Mouse (Mus musculus) intestine, embryonic 14.5 days (tissue): ENCODE data around the gene Olfr38. TPM values are rescaled to one million over a fixed set of nuclear protein-coding genes. Genes with fewer than 3 reads are reported as not detected.

ENCODE experiments used
- ATAC-seq: fragments of 200-750 bp; cut with Nextera tagmentation; replicated peaks from 2 replicates; pipeline ENCODE4 v1.8.0; 2017; ENCODE audit warnings: low read depth, moderate number of reproducible peaks, moderate TSS enrichment, moderate library complexity; ENCODE audit not compliant: low FRiP score, low TSS enrichment
- DNase-seq: peaks from one replicate; pipeline ENCODE4 v3.0.0-alpha.2; 2018; ENCODE audit warnings: low spot score
- H3K27ac ChIP-seq: fragments of 300-500 bp; sonication (generic); 2 replicates; pipeline ENCODE4 v1.5.1; 2014; ENCODE audit warnings: low read depth, mild to moderate bottlenecking, control low read depth
- H3K27me3 ChIP-seq: fragments of 300-500 bp; sonication (generic); replicated peaks from 2 replicates; pipeline ENCODE4 v1.6.1; 2014; ENCODE audit warnings: low read length, control low read depth; ENCODE audit not compliant: control insufficient read depth, insufficient read depth
- H3K36me3 ChIP-seq: fragments of 300-500 bp; sonication (generic); 2 replicates; pipeline ENCODE4 v1.6.1; 2014; ENCODE audit warnings: low read length, control low read depth; ENCODE audit not compliant: control insufficient read depth, insufficient read depth
- H3K4me1 ChIP-seq: fragments of 300-500 bp; sonication (generic); replicated peaks from 2 replicates; pipeline ENCODE4 v1.6.1; 2014; ENCODE audit warnings: low read length, control low read depth, mixed read lengths; ENCODE audit not compliant: control insufficient read depth, insufficient read depth
- H3K4me2 ChIP-seq: fragments of 300-500 bp; sonication (generic); 2 replicates; pipeline ENCODE4 v1.6.1; 2014; ENCODE audit warnings: low read length
- H3K4me3 ChIP-seq: fragments of 300-500 bp; sonication (generic); 2 replicates; pipeline ENCODE4 v1.5.1; 2014; ENCODE audit warnings: low read depth, low read length, control low read depth, mixed read lengths
- H3K9ac ChIP-seq: fragments of 300-500 bp; sonication (generic); 2 replicates; pipeline ENCODE4 v1.6.1; 2014; ENCODE audit warnings: mild to moderate bottlenecking, low read length
- H3K9me3 ChIP-seq: fragments of 300-500 bp; sonication (generic); 2 replicates; pipeline ENCODE4 v1.6.1; 2016; ENCODE audit warnings: low read length, control low read depth; ENCODE audit not compliant: control insufficient read depth
- WGBS: fragments of 180-500 bp; shearing (Covaris S2); extraction: QIAGEN DNeasy Blood & Tissue Kit; methylation state at CpG from one replicate; pipeline ENCODE4 v1.1.7; 2014; 5-methylcytosine and 5-hydroxymethylcytosine counted together
- polyA plus RNA-seq: library from polyadenylated mRNA; unstranded; fragments of >200 nt; fragmentation: Nextera tagmentation; extraction: Ambion mirVana; gene quantifications from 2 replicates; pipeline ENCODE4 v1.2.1, GENCODE M21; 2014

Olfr38 gene
- polyA plus RNA-seq, 1 experiment from 2014 or later: not detected

DNA sequence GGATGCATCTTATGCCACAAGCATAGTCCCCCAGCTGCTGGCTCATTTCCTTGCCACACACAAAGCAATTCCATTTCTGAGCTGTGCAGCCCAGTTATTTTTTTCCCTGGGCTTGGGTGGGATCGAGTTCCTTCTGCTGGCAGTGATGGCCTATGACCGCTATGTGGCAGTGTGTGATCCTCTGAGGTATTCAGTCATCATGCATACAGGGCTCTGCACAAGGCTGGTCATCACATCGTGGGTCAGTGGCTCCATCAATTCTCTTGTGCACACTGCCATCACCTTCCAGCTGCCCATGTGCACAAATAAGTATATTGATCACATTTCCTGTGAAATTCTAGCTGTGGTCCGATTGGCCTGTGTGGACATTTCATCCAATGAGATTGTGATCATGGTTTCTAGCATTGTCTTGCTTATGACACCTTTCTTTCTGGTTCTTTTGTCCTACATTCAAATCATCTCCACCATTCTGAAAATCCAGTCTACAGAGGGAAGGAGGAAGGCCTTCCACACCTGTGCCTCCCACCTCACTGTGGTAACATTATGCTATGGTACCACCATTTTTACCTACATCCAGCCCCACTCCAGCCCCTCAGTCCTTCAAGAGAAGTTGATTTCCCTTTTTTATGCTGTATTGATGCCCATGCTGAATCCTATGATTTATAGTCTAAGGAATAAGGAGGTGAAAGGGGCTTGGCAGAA lies 34.2 kb downstream of the Olfr38 start:
- H3K4me2 ChIP-seq: no peak overlapping the region
- no peak for ATAC-seq
- no peaks in the 10 kb centered on the region for H3K36me3 ChIP-seq
- no peaks in the 10 kb centered on the region for H3K27me3 ChIP-seq
- no peak for DNase-seq
- 32% methylated on average over 4 of the region's 4 CpGs for WGBS
- H3K4me3 ChIP-seq: no peak overlapping the region
- no peak overlapping the region for H3K27ac ChIP-seq
- no peak overlapping the region for H3K9ac ChIP-seq
- H3K4me1 ChIP-seq: no peaks in the 10 kb centered on the region
- no peaks in the 10 kb centered on the region for H3K9me3 ChIP-seq

DNA sequence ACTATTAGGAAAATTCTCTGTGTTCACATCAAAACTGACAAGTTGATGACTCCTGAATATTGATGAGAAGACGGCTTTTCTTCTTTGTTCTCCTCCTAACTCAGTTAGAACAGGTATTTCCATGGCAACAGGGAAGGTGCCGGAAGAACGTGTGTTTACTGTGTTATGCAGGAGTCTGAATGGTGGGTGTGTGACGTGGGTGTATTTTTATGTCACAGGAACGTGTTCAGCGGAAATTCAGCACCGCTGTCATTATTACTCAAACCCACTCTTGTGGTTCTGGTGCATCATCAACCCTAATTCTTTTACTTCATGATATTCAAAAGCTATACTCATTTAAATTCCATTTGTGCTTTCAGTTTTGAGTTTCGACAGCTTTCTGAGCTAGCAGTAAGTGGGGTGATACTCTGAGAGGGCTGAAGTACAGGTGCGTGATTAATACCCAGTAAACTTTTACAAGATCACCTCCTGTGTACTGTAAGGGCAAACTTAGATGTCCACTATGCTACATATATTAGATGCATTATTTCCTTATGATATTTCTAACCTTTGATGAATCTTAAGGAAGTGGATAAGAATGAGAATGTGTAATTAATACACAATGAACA lies 34.8 kb downstream of the Olfr38 start:
- DNase-seq (no peak), ATAC-seq (no peak)
- H3K27ac ChIP-seq: no peak overlapping the region
- WGBS: 78% methylated on average over 9 of the region's 9 CpGs
- H3K4me2 ChIP-seq: no peak overlapping the region
- no peaks in the 10 kb centered on the region for H3K4me1 ChIP-seq
- no peaks in the 10 kb centered on the region for H3K9me3 ChIP-seq
- H3K9ac ChIP-seq: no peak overlapping the region
- H3K27me3 ChIP-seq: no peaks in the 10 kb centered on the region
- H3K4me3 ChIP-seq: no peak overlapping the region
- no peaks in the 10 kb centered on the region for H3K36me3 ChIP-seq

DNA sequence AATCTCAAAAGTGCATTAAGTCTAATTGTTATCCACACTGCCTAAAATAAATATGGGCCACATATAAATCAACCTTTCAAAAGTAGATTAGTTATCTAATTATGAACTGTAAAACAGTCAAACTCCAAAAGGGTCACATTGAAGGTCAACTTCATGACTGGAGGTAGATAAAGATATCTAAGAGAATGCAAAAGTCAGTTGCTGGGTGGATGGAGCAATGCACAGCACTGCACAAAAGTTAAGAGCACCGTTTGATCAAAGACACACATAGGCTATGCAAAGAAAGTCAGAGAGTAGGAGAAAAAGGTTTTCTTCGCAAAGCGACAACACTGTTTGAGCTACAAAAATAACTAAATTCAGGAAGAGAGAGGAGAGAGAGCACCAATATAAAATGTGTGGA lies 38.8 kb downstream of the Olfr38 start:
- 82% methylated on average over 3 of the region's 3 CpGs for WGBS
- Histone ChIP-seq H3K36me3 (no peaks in the 10 kb centered on the region), H3K27ac (no peak overlapping the region), H3K4me3 (no peak overlapping the region), H3K4me2 (no peak overlapping the region), H3K4me1 (no peaks in the 10 kb centered on the region), H3K9ac (no peak overlapping the region), H3K9me3 (no peaks in the 10 kb centered on the region), H3K27me3 (no peaks in the 10 kb centered on the region)
- DNase-seq: no peak
- no peak for ATAC-seq

DNA sequence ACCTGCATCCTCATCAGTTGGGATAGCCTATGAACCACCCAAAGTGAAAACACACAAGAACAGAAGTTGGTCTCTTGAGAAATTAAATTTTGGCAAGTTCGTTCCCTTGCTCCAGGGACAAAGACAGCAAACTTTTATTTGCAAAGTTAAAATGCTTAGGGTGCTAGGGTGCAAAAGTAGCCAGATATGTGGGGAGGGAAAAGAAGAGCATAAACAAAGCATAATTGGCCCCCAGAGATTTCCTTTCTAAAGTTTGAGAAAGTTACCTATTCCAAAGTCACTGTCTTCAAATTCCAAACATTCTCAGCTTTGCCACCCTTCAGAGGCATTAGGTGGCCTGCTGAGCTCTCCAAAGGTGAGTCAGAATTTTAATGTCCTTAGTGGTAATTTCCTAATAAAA lies 55.4 kb downstream of the Olfr38 start, which contains the start of gene Olfr450:
Olfr450 (plus strand) TSS at position 301 of the 400 bp plus-strand sequence.
- Histone ChIP-seq H3K9me3 (no peaks in the 10 kb centered on the region), H3K4me2 (no peak within 1 kb of the TSS), H3K27ac (no peak within 1 kb of the TSS), H3K4me1 (no peaks in the 10 kb centered on the region), H3K36me3 (no peaks in the 10 kb centered on the region), H3K27me3 (no peaks in the 10 kb centered on the region), H3K9ac (no peak within 1 kb of the TSS), H3K4me3 (no peak within 1 kb of the TSS)
- WGBS: 81% methylated on average over 1 of the region's 1 CpGs
- no peak for ATAC-seq
- DNase-seq: no peak

Other genes starting within 250 kb of the Olfr38 start
- gene Olfr455, start 208.8 kb upstream of the Olfr38 start, polyA plus RNA-seq: not detected in 2 replicates
- gene Tcaf3, start 158.7 kb upstream of the Olfr38 start, polyA plus RNA-seq: not detected in 2 replicates
- gene Tcaf2, start 111.2 kb upstream of the Olfr38 start, polyA plus RNA-seq: 3.4 and 3.5 TPM in 2 replicates
- gene Tcaf1, start 46.3 kb upstream of the Olfr38 start, polyA plus RNA-seq: 77.1 and 85.5 TPM in 2 replicates
- not detected in 2 replicates for gene Olfr453, start 17.0 kb upstream of the Olfr38 start, polyA plus RNA-seq
- gene Olfr452, start 28.7 kb downstream of the Olfr38 start, polyA plus RNA-seq: not detected in 2 replicates
- not detected in 2 replicates for gene Olfr450, start 55.5 kb downstream of the Olfr38 start, polyA plus RNA-seq
- not detected in 2 replicates for gene Olfr449, start 78.0 kb downstream of the Olfr38 start, polyA plus RNA-seq
- not detected in 2 replicates for gene Olfr448, start 134.0 kb downstream of the Olfr38 start, polyA plus RNA-seq
- gene Olfr447, start 152.5 kb downstream of the Olfr38 start, polyA plus RNA-seq: not detected in 2 replicates
- not detected in 2 replicates for gene Olfr446, start 165.0 kb downstream of the Olfr38 start, polyA plus RNA-seq
- gene Olfr444, start 192.7 kb downstream of the Olfr38 start, polyA plus RNA-seq: not detected in 2 replicates